In genomic region chr6:129538555-129538954, GRCm38 (mm10) we compare ENCODE assay signal across 24 mouse cellular contexts. TPM values are rescaled to one million over a fixed set of nuclear protein-coding genes. Genes with fewer than 3 reads are reported as not detected.
"Had no signal": no experiment of that assay in that cellular context is flagged by ENCODE, and none has a peak within 500 bp of the region (broad histone marks: within the 10 kb centered on the region; RNA-seq: fewer than 3 reads in every experiment).

No protein-coding gene starts in this region.

- H3K9me3 ChIP-seq: neural tube, embryonic 12.5 days; neural tube, embryonic 13.5 days; neural tube, embryonic 15.5 days; stomach, embryonic 15.5 days had no signal

- H3K27ac ChIP-seq: neural tube, embryonic 12.5 days; neural tube, embryonic 13.5 days; neural tube, embryonic 15.5 days; stomach, embryonic 15.5 days; stomach, postnatal 0 days had no signal

- H3K4me3 ChIP-seq: neural tube, embryonic 12.5 days; neural tube, embryonic 13.5 days; neural tube, embryonic 15.5 days; stomach, embryonic 15.5 days had no signal

- H3K9ac ChIP-seq: neural tube, embryonic 12.5 days; neural tube, embryonic 13.5 days; neural tube, embryonic 15.5 days; stomach, embryonic 15.5 days had no signal

- H3K4me2 ChIP-seq: neural tube, embryonic 12.5 days; neural tube, embryonic 13.5 days; neural tube, embryonic 15.5 days; stomach, embryonic 15.5 days had no signal

- H3K27me3 ChIP-seq: neural tube, embryonic 12.5 days; neural tube, embryonic 13.5 days; neural tube, embryonic 15.5 days; stomach, embryonic 15.5 days had no signal

- DNase-seq: right cerebral cortex, adult 18-20 months; right cerebral cortex, postnatal 14 days; right cerebral cortex, postnatal 25 days; right cerebral cortex, postnatal 4 days; spleen, adult 18-20 months; thymus, adult 18-20 months; thymus, adult 2 months; thymus, postnatal 14 days; thymus, postnatal 25 days; thymus, postnatal 36 days; thymus, postnatal 4 days had no signal

RNA-seq across cellular contexts. Expression of gene Tmem52b, which starts 26.2 kb away (rescaled TPM):
- polyA plus RNA-seq: neural tube, embryonic 11.5 days; neural tube, embryonic 12.5 days; neural tube, embryonic 14.5 days; neural tube, embryonic 15.5 days; small intestine, adult 2 months; spleen, adult 2 months; stomach, embryonic 14.5 days; stomach, embryonic 15.5 days; stomach, embryonic 16.5 days; thymus, adult 2 months; thymus, postnatal 0 days; urinary bladder, adult 2 months had no signal

RNA-seq across cellular contexts. Expression of gene Olr1, which starts 31.6 kb away (rescaled TPM):
- polyA plus RNA-seq: neural tube, embryonic 11.5 days; neural tube, embryonic 14.5 days; small intestine, adult 2 months; stomach, embryonic 14.5 days had no signal

RNA-seq across cellular contexts. Expression of gene Klre1, which starts 39.1 kb away (rescaled TPM):
- polyA plus RNA-seq: neural tube, embryonic 11.5 days; neural tube, embryonic 12.5 days; neural tube, embryonic 13.5 days; neural tube, embryonic 14.5 days; stomach, embryonic 14.5 days; stomach, embryonic 15.5 days; stomach, embryonic 16.5 days; stomach, postnatal 0 days had no signal

RNA-seq across cellular contexts. Expression of gene Klrd1, which starts 53.0 kb away (rescaled TPM):
- polyA plus RNA-seq: neural tube, embryonic 11.5 days; neural tube, embryonic 12.5 days; neural tube, embryonic 13.5 days; neural tube, embryonic 14.5 days; neural tube, embryonic 15.5 days had no signal
